Mouse (Mus musculus) brain, embryonic 14.5 days (tissue): Measurements from ENCODE around the gene Elovl6.

ENCODE experiments used
- CTCF ChIP-seq: fragments of 200-500 bp; IDR thresholded peaks from 2 replicates; pipeline ENCODE4 v1.5.1; 2012; ENCODE audit warnings: inconsistent platforms, mild to moderate bottlenecking, moderate library complexity, borderline replicate concordance; ENCODE audit not compliant: insufficient read depth, insufficient read length; ENCODE audit errors: extremely low read depth
- POLR2A ChIP-seq: fragments of 200-500 bp; IDR thresholded peaks from 2 replicates; pipeline ENCODE4 v1.6.1; 2012; ENCODE audit warnings: mild to moderate bottlenecking, inconsistent platforms, borderline replicate concordance; ENCODE audit not compliant: poor library complexity, insufficient read depth, insufficient read length, severe bottlenecking; ENCODE audit errors: extremely low read depth

DNA sequence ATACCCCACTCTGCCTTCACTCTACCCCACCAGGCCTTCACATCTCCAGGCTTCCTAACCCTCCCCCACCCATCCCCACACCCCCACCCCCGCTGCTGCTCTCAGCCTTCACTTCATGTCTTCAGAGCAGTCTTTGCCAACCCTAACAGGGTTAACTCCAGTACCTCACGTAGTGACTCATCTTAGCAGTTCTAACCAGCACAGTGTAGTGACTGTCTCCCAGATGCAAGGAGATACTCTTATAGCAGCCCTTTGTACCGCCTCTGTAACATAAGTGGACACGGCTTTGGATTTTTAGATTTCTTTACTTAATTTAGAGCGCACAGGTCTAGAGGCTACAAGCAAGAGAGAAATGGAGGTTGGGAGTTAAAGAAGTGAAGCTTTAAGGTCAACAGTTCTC, 116.4 kb downstream of the Elovl6 start:
- TF ChIP-seq CTCF (no peak), POLR2A (no peak)
